Mouse (Mus musculus) hindbrain, embryonic 14.5 days (tissue): ENCODE measurements around the gene Fam71e2. TPM values are rescaled to one million over a fixed set of nuclear protein-coding genes. Genes with fewer than 3 reads are reported as not detected.
"Not testable (repeated sequence)": the region's sequence is repeated elsewhere in the genome, so short reads cannot be mapped to it uniquely, and the experiment has no call there.

Experiments
- ATAC-seq: fragments of 200-750 bp; cut with Nextera tagmentation; 2 replicates; pipeline ENCODE4 v1.8.0; 2017; ENCODE audit warnings: moderate number of reproducible peaks, mild to moderate bottlenecking, moderate TSS enrichment, moderate library complexity; ENCODE audit not compliant: low FRiP score
- DNase-seq: peaks from one replicate; pipeline ENCODE4 v3.0.0-alpha.2; 2015; ENCODE audit warnings: low spot score
- H3K27ac ChIP-seq: fragments of 300-500 bp; sonication (generic); 2 replicates; pipeline ENCODE4 v1.5.1; 2014; ENCODE audit warnings: mild to moderate bottlenecking, moderate library complexity
- H3K27me3 ChIP-seq: fragments of 300-500 bp; sonication (generic); 2 replicates; pipeline ENCODE4 v1.6.1; 2014; ENCODE audit warnings: mild to moderate bottlenecking, low read length, mixed read lengths; ENCODE audit not compliant: control insufficient read depth, insufficient read depth
- H3K36me3 ChIP-seq: fragments of 300-500 bp; sonication (generic); replicated peaks from 2 replicates; pipeline ENCODE4 v1.6.1; 2014; ENCODE audit not compliant: control insufficient read depth, insufficient read depth
- H3K4me1 ChIP-seq: fragments of 300-500 bp; sonication (generic); replicated peaks from 2 replicates; pipeline ENCODE4 v1.6.1; 2014; ENCODE audit warnings: antibody characterized with exemption, low read length, mixed read lengths; ENCODE audit not compliant: control insufficient read depth, insufficient read depth
- H3K4me2 ChIP-seq: fragments of 300-500 bp; sonication (generic); replicated peaks from 2 replicates; pipeline ENCODE4 v1.6.1; 2014; ENCODE audit warnings: mild to moderate bottlenecking, moderate library complexity
- H3K4me3 ChIP-seq: fragments of 300-500 bp; sonication (generic); replicated peaks from 2 replicates; pipeline ENCODE4 v1.5.1; 2014; ENCODE audit warnings: mild to moderate bottlenecking, low read length
- H3K9ac ChIP-seq: fragments of 300-500 bp; sonication (generic); 2 replicates; pipeline ENCODE4 v1.6.1; 2014
- H3K9me3 ChIP-seq: fragments of 300-500 bp; sonication (generic); 2 replicates; pipeline ENCODE4 v1.6.1; 2016; ENCODE audit warnings: low read length; ENCODE audit not compliant: control insufficient read depth
- WGBS: fragments of 180-500 bp; shearing (Covaris S2); extraction: QIAGEN DNeasy Blood & Tissue Kit; methylation state at CpG from one replicate; pipeline ENCODE4 v1.1.7; 2014; 5-methylcytosine and 5-hydroxymethylcytosine counted together
- polyA plus RNA-seq: library from polyadenylated mRNA; unstranded; fragments of >200 nt; fragmentation: Nextera tagmentation; extraction: Ambion mirVana; gene quantifications from 2 replicates; pipeline ENCODE4 v1.2.1, GENCODE M21; 2014

Gene Fam71e2
- polyA plus RNA-seq = not detected in 2 replicates

DNA sequence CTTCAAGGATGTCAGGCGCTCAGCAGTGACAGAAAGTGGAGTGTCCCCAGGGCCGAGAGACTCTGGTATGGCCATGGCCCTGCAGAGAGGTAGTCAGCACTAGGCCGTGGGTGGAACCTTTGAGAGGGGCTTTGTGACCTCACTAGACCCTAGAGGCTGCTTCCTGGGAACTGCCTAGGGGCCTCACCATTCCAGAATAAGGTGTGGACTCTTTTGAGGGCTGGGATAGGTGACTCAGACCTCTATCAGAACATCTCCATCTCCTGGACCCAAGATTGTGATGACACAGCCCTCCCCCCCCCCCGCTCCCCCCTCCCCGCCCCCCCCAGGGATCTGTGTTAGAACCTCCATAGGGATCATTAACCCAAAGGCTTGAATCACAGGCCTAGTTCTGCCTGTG lies at the start of gene Fam71e2:
Fam71e2 (minus strand) TSS at position 101 of the 400 bp plus-strand sequence.
- Histone ChIP-seq H3K4me1 (no peaks in the 10 kb centered on the region), H3K27ac (no peak within 1 kb of the TSS), H3K4me3 (no peak within 1 kb of the TSS), H3K27me3 (peaks cover 18% of the 10 kb centered on the region), H3K9me3 (no peaks in the 10 kb centered on the region), H3K36me3 (no peaks in the 10 kb centered on the region), H3K4me2 (no peak within 1 kb of the TSS), H3K9ac (no peak within 1 kb of the TSS)
- 89% methylated on average over 4 of the region's 5 CpGs for WGBS
- ATAC-seq = no peak
- DNase-seq = no peak

DNA sequence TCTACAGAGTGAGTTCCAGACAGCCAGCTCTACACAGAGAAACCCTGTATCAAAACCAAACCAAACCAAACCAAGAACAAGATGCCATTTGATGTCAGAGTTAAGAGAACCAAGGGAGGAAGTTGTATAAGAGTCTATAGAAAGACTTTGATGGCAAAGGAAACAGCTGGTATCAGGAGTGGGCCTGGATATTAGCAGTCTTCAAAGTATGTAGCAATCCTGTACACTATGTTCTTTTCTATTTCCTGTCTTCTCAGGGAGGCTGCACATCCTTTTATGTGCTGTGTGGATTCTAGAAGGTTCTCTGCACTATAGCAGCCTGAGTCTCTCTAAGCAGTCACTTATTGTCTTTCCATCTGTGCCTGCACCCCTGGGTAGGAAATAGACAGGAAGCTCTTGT lies 45.5 kb upstream of the Fam71e2 start:
- Histone ChIP-seq H3K27me3 (no peaks in the 10 kb centered on the region), H3K9me3 (no peaks in the 10 kb centered on the region), H3K9ac (no peak overlapping the region), H3K4me2 (no peak overlapping the region), H3K36me3 (no peaks in the 10 kb centered on the region), H3K4me3 (no peak overlapping the region), H3K4me1 (peaks cover 6% of the 10 kb centered on the region), H3K27ac (no peak overlapping the region)
- ATAC-seq (no peak), DNase-seq (no peak)

DNA sequence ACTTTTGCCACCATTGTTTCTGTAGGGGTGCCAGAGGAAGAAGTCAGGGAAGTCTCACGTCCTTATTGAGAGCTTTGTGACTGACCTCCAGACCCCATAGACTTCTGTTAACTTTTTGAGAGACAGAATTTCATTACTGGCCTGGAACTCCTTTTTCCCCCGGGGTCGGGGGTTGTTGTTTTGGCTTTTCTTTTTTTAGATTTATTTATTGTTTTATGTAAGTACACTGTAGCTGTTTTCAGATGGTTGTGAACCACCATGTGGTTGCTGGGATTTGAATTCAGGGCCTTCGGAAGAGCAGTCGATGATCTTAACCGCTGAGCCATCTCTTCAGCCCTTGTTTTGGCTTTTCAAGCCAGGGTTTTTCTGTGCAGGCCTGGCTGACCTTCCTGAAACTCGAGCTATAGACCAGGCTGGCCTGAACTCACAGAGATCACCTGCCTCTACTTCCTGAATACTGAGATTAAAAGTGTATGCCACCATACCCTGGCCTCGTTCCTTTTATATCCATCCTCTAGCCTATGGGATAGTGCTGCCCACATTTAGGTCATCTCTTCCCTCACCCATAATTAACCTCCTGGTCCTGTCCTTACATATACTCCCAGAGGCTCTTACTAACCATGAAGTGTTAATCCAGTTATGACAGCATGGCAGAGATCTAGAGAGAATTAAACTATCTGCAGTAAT lies 42.1 kb upstream of the Fam71e2 start:
- Histone ChIP-seq H3K4me1 (peaks cover 21% of the 10 kb centered on the region), H3K4me2 (peak overlapping the region; percentile 91), H3K9me3 (no peaks in the 10 kb centered on the region), H3K9ac (peak overlapping the region; percentile 53), H3K4me3 (peak overlapping the region; percentile 86), H3K27ac (peak overlapping the region; percentile 63), H3K27me3 (no peaks in the 10 kb centered on the region), H3K36me3 (peaks cover 22% of the 10 kb centered on the region)
- no peak for ATAC-seq
- no peak for DNase-seq
- WGBS = 25% methylated on average over 8 of the region's 8 CpGs

DNA sequence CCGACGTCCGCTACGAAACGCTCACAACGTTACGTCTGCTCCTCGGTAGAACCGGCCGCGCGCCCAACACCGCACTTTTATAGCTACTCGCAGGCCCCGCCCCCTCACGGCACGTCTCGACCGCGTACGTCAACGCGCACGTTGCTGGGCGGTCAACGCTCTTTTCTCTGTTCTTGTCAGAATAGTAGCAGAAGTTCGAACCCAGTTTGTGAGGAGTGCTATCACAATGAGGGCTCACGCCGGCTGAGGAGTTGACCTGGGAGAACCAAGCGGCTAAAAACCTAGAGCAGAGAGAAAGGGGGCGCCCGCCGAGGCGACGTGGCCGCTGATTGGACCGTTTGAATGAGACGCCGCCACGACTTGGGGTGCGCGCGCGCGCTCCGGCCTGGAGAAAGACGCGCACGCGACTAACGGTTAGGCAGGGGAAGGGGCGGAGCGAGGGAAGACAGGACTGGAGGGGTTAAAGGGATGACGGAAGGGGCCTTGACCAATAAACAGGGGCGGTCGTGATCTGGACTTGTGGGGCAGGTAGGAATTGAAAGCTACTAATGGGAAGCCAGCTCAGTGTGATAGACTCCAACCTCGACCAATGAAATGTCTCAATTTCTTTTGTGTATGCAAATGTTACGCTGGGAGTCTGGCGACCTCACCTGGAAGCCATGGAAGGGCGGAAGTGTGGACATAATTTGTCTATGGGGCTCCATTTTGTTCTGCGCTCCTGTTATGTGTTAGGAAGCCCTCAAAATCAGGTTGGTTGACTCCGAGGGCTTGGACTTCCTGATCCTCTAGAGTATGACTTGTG lies 41.4 kb upstream of the Fam71e2 start, which contains the start of gene Ube2s:
Ube2s (minus strand) TSS at position 288 of the 802 bp plus-strand sequence.
- H3K9me3 ChIP-seq = no peaks in the 10 kb centered on the region
- DNase-seq (peak; percentile 98), ATAC-seq (peak; percentile 99)
- H3K27ac ChIP-seq = peak within 1 kb of the TSS; percentile 95
- H3K27me3 ChIP-seq = no peaks in the 10 kb centered on the region
- H3K9ac ChIP-seq = peak within 1 kb of the TSS; percentile 94
- H3K4me1 ChIP-seq = peaks cover 21% of the 10 kb centered on the region
- H3K4me3 ChIP-seq = peak within 1 kb of the TSS; percentile 86
- under 1% methylated on average over 62 of the region's 62 CpGs for WGBS
- peaks cover 25% of the 10 kb centered on the region for H3K36me3 ChIP-seq
- H3K4me2 ChIP-seq = peak within 1 kb of the TSS; percentile 91

DNA sequence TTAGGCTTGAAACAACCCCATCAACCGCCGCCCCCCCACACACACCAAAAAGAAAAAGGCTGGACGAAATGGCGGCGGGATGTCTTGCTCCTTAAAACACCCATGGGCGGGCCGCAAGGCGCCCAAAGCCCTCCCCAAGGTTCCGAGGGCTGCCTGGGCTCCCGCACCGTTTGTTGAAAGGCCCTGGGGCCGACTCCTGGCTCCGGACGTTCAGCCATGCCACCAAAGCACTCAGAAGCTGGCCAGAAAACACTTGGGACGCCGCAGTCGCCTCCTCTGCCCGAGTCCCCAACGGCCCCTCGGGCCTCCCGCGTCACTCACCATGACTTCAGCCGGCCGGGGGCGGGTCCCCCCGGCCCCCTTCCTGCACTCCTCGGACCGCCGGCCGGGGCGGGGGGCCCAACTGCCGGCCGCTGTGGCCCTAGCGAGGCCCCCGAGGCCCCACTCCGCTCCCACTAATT lies 40.8 kb upstream of the Fam71e2 start:
- no peaks in the 10 kb centered on the region for H3K9me3 ChIP-seq
- ATAC-seq (no peak; the same call in 1 of the 2 replicates), DNase-seq (no peak)
- no peaks in the 10 kb centered on the region for H3K27me3 ChIP-seq
- peak overlapping the region; percentile 95 for H3K27ac ChIP-seq
- peaks cover 32% of the 10 kb centered on the region for H3K36me3 ChIP-seq
- peak overlapping the region; percentile 94 for H3K9ac ChIP-seq
- peak overlapping the region; percentile 91 for H3K4me2 ChIP-seq
- peaks cover 21% of the 10 kb centered on the region for H3K4me1 ChIP-seq
- under 1% methylated on average over 20 of the region's 36 CpGs for WGBS
- H3K4me3 ChIP-seq = peak overlapping the region; percentile 86

DNA sequence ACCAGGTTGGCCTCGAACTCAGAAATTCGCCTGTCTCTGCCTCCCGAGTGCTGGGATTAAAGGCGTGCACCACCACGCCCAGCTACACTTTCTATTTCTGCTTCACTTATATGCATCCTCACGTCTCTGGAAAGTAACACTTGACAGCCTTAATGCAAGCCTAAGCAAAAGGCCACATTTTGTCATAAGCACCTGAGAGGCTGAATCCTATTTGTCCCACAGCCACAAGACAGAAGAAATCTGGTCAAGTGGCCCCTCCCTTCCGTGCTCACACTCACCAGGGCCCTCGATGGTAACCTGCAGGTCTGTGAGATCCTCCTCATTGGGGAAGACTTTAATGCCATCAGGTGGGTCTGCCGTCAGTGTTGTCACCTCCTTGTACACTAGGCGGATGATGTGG lies 40.0 kb upstream of the Fam71e2 start:
- peak overlapping the region; percentile 86 for H3K4me3 ChIP-seq
- H3K9ac ChIP-seq = peak overlapping the region; percentile 94
- H3K27ac ChIP-seq = peak overlapping the region; percentile 95
- H3K4me2 ChIP-seq = peak overlapping the region; percentile 91
- H3K9me3 ChIP-seq, DNase-seq, ATAC-seq, H3K27me3 ChIP-seq: not testable (repeated sequence)
- H3K4me1 ChIP-seq = peaks cover 21% of the 10 kb centered on the region
- peaks cover 39% of the 10 kb centered on the region for H3K36me3 ChIP-seq
- WGBS = 45% methylated on average over 10 of the region's 10 CpGs

DNA sequence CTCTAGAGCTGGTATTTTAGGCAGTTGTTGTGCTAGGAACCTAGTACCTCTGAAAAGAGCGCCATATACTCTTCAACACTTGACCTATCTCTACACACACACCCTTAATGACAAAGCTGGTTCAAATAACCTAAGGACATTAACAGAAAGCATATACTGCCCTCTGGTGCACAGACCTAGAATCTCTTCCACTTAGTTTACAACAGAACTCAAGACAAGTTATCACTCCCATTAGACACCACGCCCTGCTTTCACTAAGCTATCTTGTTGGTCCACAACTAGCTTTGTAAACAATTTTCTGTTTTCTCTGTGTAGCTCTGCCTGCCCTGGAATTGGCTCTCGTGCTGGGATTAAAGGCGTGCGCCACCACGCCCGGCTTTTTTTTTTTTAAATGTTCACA lies 35.6 kb upstream of the Fam71e2 start:
- DNase-seq (peak; percentile 73), ATAC-seq (no peak)
- no peak overlapping the region for H3K9ac ChIP-seq
- H3K36me3 ChIP-seq = peaks cover 52% of the 10 kb centered on the region
- peaks cover 14% of the 10 kb centered on the region for H3K4me1 ChIP-seq
- no peaks in the 10 kb centered on the region for H3K9me3 ChIP-seq
- H3K4me3 ChIP-seq = no peak overlapping the region
- no peak overlapping the region for H3K4me2 ChIP-seq
- H3K27ac ChIP-seq = no peak overlapping the region
- H3K27me3 ChIP-seq = no peaks in the 10 kb centered on the region
- 93% methylated on average over 7 of the region's 7 CpGs for WGBS

DNA sequence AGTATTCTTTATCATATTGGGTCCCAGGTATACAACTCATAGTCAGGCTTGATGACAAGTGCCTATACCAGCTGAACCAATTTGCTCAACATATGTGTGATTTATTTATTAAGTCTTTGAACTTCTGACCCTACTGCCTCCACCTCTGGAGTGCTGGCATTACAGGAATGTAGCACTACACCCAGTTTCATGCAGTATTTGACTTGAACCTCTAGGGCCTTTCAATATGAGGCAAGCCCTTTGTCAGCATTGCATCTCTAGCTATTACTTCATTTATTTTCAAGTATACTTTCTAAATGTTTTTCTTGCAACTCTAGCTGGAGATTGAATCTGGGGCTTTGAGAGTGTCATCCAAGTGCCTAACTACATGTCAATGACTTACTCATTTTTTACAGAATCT lies 31.1 kb upstream of the Fam71e2 start:
- no peak overlapping the region for H3K4me3 ChIP-seq
- no peaks in the 10 kb centered on the region for H3K4me1 ChIP-seq
- peaks cover 39% of the 10 kb centered on the region for H3K36me3 ChIP-seq
- no peak for ATAC-seq
- H3K4me2 ChIP-seq = no peak overlapping the region
- H3K27ac ChIP-seq = no peak overlapping the region
- no peaks in the 10 kb centered on the region for H3K27me3 ChIP-seq
- H3K9me3 ChIP-seq = no peaks in the 10 kb centered on the region
- no peak for DNase-seq
- H3K9ac ChIP-seq = no peak overlapping the region

DNA sequence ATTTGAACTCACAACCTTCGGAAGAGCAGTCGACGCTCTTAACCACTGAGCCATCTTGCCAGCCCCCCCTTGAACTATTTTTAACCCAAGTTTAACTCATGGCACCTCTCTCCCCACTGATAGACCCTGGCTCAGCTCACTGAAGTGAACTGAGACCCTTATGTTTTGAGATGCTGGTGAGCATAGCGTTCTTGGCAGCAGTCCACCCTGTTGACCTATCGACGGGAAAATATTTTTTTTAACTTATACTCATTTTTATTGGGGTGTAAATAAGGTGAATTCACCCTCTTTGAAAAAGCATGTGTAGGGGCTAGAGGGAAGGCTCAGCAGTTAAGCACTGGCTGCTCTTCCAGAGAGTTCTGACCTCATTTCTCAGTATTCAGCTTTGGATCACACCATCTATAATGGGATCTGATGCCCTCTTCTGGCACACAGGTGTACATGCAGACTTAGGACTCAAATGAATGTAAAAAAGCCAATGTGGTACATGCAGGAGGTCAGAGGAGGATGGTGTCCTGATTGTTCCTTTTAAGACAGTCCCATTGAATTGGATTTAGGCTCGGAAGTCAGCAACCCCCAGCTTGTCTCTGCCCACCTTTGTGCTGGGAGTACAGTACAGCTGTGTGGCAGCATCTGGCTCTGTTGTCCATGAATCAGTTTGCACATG lies 24.8 kb upstream of the Fam71e2 start:
- no peak for ATAC-seq

More for the DNA sequence above, 24.8 kb upstream of the Fam71e2 start:
- peak; percentile 59 for DNase-seq
- H3K36me3 ChIP-seq = peaks cover 51% of the 10 kb centered on the region
- H3K9me3 ChIP-seq = no peaks in the 10 kb centered on the region
- no peak overlapping the region for H3K27ac ChIP-seq
- no peak overlapping the region for H3K9ac ChIP-seq
- no peak overlapping the region for H3K4me2 ChIP-seq
- H3K4me3 ChIP-seq = no peak overlapping the region
- WGBS = 73% methylated on average over 7 of the region's 7 CpGs
- H3K4me1 ChIP-seq = peaks cover 8% of the 10 kb centered on the region; the same call in 1 of the 2 replicates
- no peaks in the 10 kb centered on the region for H3K27me3 ChIP-seq
